Mouse (Mus musculus): ENCODE data around the gene Ints7. TPM values are rescaled to one million over a fixed set of nuclear protein-coding genes. Genes with fewer than 3 reads are reported as not detected.

Gene Ints7
- polyA plus RNA-seq (2014; fragmentation: Illumina TruSeq; extraction: RNeasy Lipid Tissue Mini Kit (QIAGEN cat#74804); ENCODE audit: low read depth, low replicate concordance) = 5.9 TPM

DNA sequence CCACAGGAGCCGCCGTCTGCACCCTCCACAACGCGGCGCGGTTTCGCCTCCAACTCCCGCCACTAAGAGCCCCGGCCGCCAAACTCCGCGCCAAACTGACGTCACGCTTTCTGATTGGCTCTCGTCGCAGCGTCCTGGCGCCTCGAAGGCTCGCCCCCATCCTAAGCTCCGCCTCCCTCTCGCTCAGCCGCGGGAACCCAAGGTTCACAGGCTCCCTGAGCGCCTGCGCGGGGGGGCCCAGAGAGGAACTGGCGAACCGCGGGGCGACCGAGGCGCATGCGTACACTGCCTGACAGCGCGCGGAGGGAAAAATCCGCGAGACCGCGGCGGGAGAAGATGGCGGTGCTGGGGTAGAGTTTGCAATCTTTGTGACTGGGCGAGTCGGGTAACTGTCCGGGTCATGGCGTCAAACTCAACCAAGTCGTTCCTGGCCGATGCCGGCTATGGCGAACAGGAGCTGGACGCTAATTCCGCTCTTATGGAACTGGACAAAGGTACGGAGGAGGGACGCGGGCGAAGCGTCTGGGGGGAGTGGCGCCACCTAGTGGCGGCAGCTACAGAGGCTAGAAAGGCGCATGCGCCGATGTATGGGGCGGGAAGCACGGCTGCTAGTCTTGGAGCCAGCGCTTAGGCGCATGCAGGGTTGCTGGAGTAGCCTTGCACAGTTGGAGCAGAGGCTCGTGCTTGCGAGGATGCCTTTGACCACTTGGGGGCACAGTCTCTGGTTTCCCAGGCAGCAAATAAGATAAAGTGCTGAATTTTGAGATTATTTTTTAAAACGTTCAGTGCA, at the start of gene Ints7, which contains the start of gene Dtl:
TSS of gene Ints7 (plus strand) at position 179 of the 790 bp plus-strand sequence.
TSS of gene Dtl (minus strand) at position 87 of the 790 bp plus-strand sequence.

Other genes with a start within 250 kb of the Ints7 start
- gene Tmem206, start 249.7 kb upstream of the Ints7 start, polyA plus RNA-seq (2014; fragmentation: Illumina TruSeq; extraction: RNeasy Lipid Tissue Mini Kit (QIAGEN cat#74804); ENCODE audit: low read depth, low replicate concordance) = 0.87 TPM
- 215 TPM for gene Ppp2r5a, start 172.4 kb upstream of the Ints7 start, polyA plus RNA-seq (2014; fragmentation: Illumina TruSeq; extraction: RNeasy Lipid Tissue Mini Kit (QIAGEN cat#74804); ENCODE audit: low read depth, low replicate concordance)
- gene Dtl, start 92 bp upstream of the Ints7 start, polyA plus RNA-seq (2014; fragmentation: Illumina TruSeq; extraction: RNeasy Lipid Tissue Mini Kit (QIAGEN cat#74804); ENCODE audit: low read depth, low replicate concordance) = 0.26 TPM
- gene Lpgat1, start 142.2 kb downstream of the Ints7 start, polyA plus RNA-seq (2014; fragmentation: Illumina TruSeq; extraction: RNeasy Lipid Tissue Mini Kit (QIAGEN cat#74804); ENCODE audit: low read depth, low replicate concordance) = 117 TPM
- 0.29 TPM for gene Nek2, start 245.8 kb downstream of the Ints7 start, polyA plus RNA-seq (2014; fragmentation: Illumina TruSeq; extraction: RNeasy Lipid Tissue Mini Kit (QIAGEN cat#74804); ENCODE audit: low read depth, low replicate concordance)